Mouse (Mus musculus) kidney, adult 11 months (tissue): Measurements from ENCODE around the gene Adap2.

Experiments used
- DNase-seq: peaks from one replicate; pipeline ENCODE4 v3.0.0; 2022

Gene Adap2

GRCm38 (mm10) chr11:80200326-80200725 lies 46.4 kb downstream of the Adap2 start:
- no peak for DNase-seq

GRCm38 (mm10) chr11:80202296-80202695 lies 48.4 kb downstream of the Adap2 start:
- no peak for DNase-seq

GRCm38 (mm10) chr11:80204037-80204436 lies 50.1 kb downstream of the Adap2 start:
- DNase-seq = no peak

- no peak for DNase-seq
These were observed 51.0 kb downstream of the Adap2 start for GRCm38 (mm10) chr11:80204941-80205340.

- DNase-seq = no peak
These were observed 54.6 kb downstream of the Adap2 start for GRCm38 (mm10) chr11:80208465-80208859.

- peak; percentile 96 for DNase-seq
These were observed 55.2 kb downstream of the Adap2 start, which contains the start of gene Rhot1 for GRCm38 (mm10) chr11:80208860-80209800. Gene Rhot1 (plus strand): TSS chr11:80209019.

GRCm38 (mm10) chr11:80210321-80210720 lies 56.4 kb downstream of the Adap2 start:
- DNase-seq = no peak

- DNase-seq = no peak
These were observed 58.4 kb downstream of the Adap2 start for GRCm38 (mm10) chr11:80212282-80212681.

GRCm38 (mm10) chr11:80215291-80215690 lies 61.4 kb downstream of the Adap2 start:
- DNase-seq = peak; percentile 41

- DNase-seq = no peak
These were observed 64.9 kb downstream of the Adap2 start for GRCm38 (mm10) chr11:80218657-80219293.
